Mouse (Mus musculus) ES-E14 (cell line): Measurements from ENCODE around the gene Serinc3.

Experiments used
- CHD2 ChIP-seq: IDR thresholded peaks from 2 replicates; pipeline ENCODE4 v1.6.1; 2014; ENCODE audit warnings: mild to moderate bottlenecking, low read depth, low read length, inconsistent platforms
- HCFC1 ChIP-seq: IDR thresholded peaks from 2 replicates; pipeline ENCODE4 v1.6.1; 2012; ENCODE audit warnings: low read length, inconsistent platforms, borderline replicate concordance; ENCODE audit not compliant: insufficient read depth

DNA sequence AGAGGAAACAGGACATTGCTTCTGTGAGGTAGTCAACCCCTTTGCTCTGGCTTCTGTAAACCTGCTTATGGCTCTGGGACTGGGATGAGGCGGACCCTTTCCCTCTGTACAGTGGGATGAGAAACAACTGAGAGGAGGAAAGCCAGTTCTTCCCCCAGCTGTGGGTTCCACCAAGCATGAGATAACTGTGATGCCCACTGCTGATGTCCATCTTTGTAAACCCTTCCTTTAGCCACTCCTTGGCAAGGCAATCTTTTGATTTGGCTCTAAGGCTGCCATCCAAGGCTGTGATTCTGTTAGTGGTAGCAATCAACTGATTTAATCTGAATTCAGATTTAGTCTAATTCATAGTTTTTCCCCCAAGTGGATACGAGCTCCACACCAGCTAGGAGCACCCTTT is 12.6 kb upstream of the Serinc3 start:
- TF ChIP-seq CHD2 (no peak), HCFC1 (no peak)
